Mouse (Mus musculus) neural tube, embryonic 12.5 days (tissue): ENCODE results near the gene Dclre1c. TPM values are rescaled to one million over a fixed set of nuclear protein-coding genes. Genes with fewer than 3 reads are reported as not detected.
"Not testable (repeated sequence)": the region's sequence is repeated elsewhere in the genome, so short reads cannot be mapped to it uniquely, and the experiment has no call there.

Experiments
- ATAC-seq: fragments of 200-750 bp; cut with Nextera tagmentation; 2 replicates; pipeline ENCODE4 v1.8.0; 2017; ENCODE audit warnings: low read depth, mild to moderate bottlenecking, moderate TSS enrichment, moderate library complexity; ENCODE audit not compliant: low FRiP score
- H3K27ac ChIP-seq: fragments of 300-500 bp; sonication (generic); 2 replicates; pipeline ENCODE4 v1.5.1; 2016
- H3K27me3 ChIP-seq: fragments of 300-500 bp; sonication (generic); replicated peaks from 2 replicates; pipeline ENCODE4 v1.6.1; 2016; ENCODE audit warnings: mild to moderate bottlenecking
- H3K36me3 ChIP-seq: fragments of 300-500 bp; sonication (generic); 2 replicates; pipeline ENCODE4 v1.6.1; 2016; ENCODE audit warnings: mild to moderate bottlenecking
- H3K4me1 ChIP-seq: fragments of 300-500 bp; sonication (generic); 2 replicates; pipeline ENCODE4 v1.6.1; 2016
- H3K4me2 ChIP-seq: fragments of 300-500 bp; sonication (generic); replicated peaks from 2 replicates; pipeline ENCODE4 v1.6.1; 2016; ENCODE audit warnings: mild to moderate bottlenecking
- H3K4me3 ChIP-seq: fragments of 300-500 bp; sonication (generic); 2 replicates; pipeline ENCODE4 v1.5.1; 2016
- H3K9ac ChIP-seq: fragments of 300-500 bp; sonication (generic); 2 replicates; pipeline ENCODE4 v1.6.1; 2016; ENCODE audit warnings: mild to moderate bottlenecking
- H3K9me3 ChIP-seq: fragments of 300-500 bp; sonication (generic); 2 replicates; pipeline ENCODE4 v1.6.1; 2016; ENCODE audit warnings: mild to moderate bottlenecking
- WGBS: fragments of 180-500 bp; shearing (Covaris S2); methylation state at CpG from one replicate; pipeline ENCODE4 v1.1.7; 2016; 5-methylcytosine and 5-hydroxymethylcytosine counted together
- polyA plus RNA-seq: library from polyadenylated mRNA; unstranded; fragments of >200 nt; fragmentation: Nextera tagmentation; extraction: Ambion mirVana; gene quantifications from 2 replicates; pipeline ENCODE4 v1.2.1, GENCODE M21; 2016

Gene Dclre1c
- 8.1 and 8.5 TPM in 2 replicates for polyA plus RNA-seq

DNA sequence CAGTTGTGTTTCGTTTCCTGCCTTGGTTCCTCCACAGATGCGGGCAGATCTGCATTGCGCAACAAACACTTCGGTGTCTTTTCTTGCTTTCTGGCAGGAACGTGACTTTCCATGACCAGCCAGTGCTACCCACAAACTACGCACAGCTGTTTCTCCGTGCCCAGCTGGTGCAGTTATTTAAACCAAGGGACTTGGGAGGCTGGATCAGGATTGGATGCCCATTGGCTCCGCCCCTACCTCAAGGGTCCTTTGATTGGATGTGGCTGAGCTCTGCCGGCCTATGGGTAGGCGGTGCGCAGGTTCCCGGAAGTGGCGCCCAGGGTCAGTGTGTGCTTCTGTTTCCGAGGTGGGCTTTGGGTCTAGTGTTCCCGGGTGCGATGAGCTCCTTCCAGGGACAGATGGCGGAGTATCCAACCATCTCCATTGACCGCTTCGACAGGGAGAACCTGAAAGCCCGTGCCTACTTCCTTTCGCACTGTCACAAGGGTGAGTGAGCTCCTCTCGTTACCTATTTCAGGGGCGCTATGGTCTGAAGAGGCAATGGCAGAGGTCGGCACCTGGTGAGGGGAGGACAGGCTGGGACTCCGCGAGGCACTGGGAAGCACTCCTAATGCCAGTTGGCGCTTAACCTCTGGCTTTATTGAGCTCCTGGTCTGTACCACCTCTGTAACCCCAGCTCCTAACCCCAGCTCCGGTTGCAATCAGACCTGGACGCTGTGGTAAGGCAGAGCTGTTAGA is at the start of gene Dclre1c:
TSS of gene Dclre1c (plus strand) at position 291 of the 738 bp plus-strand sequence.
- Histone ChIP-seq H3K27ac (no peak within 1 kb of the TSS), H3K4me3 (peak within 1 kb of the TSS; percentile 69), H3K36me3 (peaks cover 3% of the 10 kb centered on the region; the same call in 1 of the 2 replicates), H3K4me2 (peak within 1 kb of the TSS; percentile 80), H3K4me1 (peaks cover 7% of the 10 kb centered on the region; the same call in 1 of the 2 replicates), H3K9ac (peak within 1 kb of the TSS; percentile 62), H3K9me3 (no peaks in the 10 kb centered on the region), H3K27me3 (no peaks in the 10 kb centered on the region)
- peak; percentile 97 for ATAC-seq
- 2% methylated on average over 29 of the region's 29 CpGs for WGBS

DNA sequence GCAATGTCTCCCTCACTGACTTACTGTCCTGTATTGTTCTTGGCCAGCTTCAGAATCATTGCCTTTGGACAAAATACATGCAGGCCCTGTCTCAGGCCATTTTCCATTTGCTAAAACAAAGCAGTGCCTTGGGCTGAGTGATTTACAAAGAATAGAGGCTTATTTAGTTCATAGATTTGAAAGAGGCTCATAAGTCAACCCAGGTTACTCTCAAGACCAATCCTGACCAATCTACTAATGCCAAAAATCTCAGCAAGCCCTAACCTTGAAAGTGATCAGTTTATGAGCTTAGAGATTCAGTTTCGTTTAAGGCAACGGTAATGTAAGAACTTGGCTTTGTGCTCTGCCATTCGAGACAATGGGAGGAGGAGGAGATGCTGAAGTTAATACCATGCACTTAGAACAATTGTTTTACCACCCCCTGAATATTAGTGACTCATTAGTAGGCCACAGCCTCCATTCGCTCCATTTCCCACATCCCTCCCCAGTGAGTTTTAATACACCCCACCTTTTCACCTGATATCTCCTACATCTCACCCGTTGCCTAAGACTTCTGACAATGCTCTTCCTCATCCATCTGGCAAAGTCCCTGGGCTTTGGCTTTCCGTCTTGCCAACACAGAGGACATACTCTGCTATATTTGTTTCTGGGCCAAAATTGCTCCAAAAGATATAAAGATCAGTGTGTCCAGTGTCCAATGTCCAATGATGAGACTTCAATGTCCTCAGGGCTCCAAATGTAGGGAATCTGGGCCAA is 36.6 kb upstream of the Dclre1c start:
- Histone ChIP-seq H3K36me3 (no peaks in the 10 kb centered on the region), H3K9ac (no peak overlapping the region)
- no peak for ATAC-seq

DNA sequence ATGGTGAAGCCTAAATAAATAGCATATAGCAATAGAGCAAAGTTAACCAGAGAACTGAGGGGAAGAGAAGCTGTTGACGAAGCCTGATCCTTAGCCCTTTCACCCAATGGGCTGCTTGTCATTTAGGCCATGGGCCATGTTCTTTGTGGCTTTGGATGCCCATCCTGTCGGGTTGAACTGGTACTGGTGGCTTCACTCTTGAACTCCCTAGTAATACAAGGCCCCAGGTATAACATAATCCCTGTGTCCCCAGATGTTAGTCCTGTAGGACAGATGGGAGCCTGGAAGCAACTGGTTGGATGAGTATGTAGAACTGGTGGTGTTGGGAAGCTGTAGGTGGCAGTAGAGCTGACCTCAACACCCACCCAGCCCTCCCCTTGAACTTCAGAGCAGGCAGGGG is 32.0 kb upstream of the Dclre1c start:
- 74% methylated on average over 2 of the region's 2 CpGs for WGBS

More for the DNA sequence above, 36.6 kb upstream of the Dclre1c start:
- H3K27me3 ChIP-seq: no peaks in the 10 kb centered on the region
- 89% methylated on average over 6 of the region's 6 CpGs for WGBS
- no peak overlapping the region for H3K4me2 ChIP-seq
- H3K9me3 ChIP-seq: no peaks in the 10 kb centered on the region
- H3K4me1 ChIP-seq: no peaks in the 10 kb centered on the region
- no peak overlapping the region for H3K4me3 ChIP-seq
- H3K27ac ChIP-seq: no peak overlapping the region

GRCm38 (mm10) chr2:3397110-3397509 is 26.8 kb upstream of the Dclre1c start, which contains the start of gene Olah:
TSS of gene Olah (minus strand) at chr2:3397210.
- not testable (repeated sequence) for H3K4me1 ChIP-seq, H3K4me2 ChIP-seq, H3K4me3 ChIP-seq, H3K27ac ChIP-seq, H3K27me3 ChIP-seq, H3K36me3 ChIP-seq, ATAC-seq, H3K9me3 ChIP-seq, H3K9ac ChIP-seq
- 71% methylated on average over 10 of the region's 10 CpGs for WGBS

More for the DNA sequence above, 32.0 kb upstream of the Dclre1c start:
- Histone ChIP-seq H3K4me3 (no peak overlapping the region), H3K27me3 (no peaks in the 10 kb centered on the region), H3K27ac (no peak overlapping the region), H3K4me1 (no peaks in the 10 kb centered on the region), H3K4me2 (no peak overlapping the region), H3K9ac (no peak overlapping the region), H3K9me3 (no peaks in the 10 kb centered on the region), H3K36me3 (no peaks in the 10 kb centered on the region)
- ATAC-seq: no peak

DNA sequence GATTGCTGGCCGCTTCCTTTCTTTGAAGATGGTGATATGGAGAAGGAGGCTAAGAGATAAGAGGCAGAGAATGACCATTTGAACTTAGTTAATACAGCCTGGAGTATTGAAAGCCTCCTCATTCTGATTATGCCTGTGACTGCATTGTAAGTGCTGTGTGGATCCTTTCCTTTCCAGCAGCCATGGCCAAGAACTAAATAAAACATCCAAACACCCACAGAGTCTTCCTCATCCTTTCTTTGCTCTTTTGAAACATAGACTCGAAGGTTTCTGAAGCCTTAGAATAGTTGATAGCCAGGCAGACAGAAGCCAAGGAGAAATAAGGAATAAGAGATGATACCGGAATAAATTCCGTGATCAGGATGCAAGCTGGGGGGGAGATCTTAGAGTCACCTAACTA is 17.9 kb upstream of the Dclre1c start:
- no peak for ATAC-seq
- Histone ChIP-seq H3K27me3 (no peaks in the 10 kb centered on the region), H3K9ac (no peak overlapping the region), H3K4me2 (no peak overlapping the region), H3K4me3 (no peak overlapping the region), H3K9me3 (no peaks in the 10 kb centered on the region), H3K27ac (no peak overlapping the region), H3K4me1 (no peaks in the 10 kb centered on the region), H3K36me3 (no peaks in the 10 kb centered on the region)
- WGBS: 88% methylated on average over 4 of the region's 4 CpGs

GRCm38 (mm10) chr2:3407756-3408155 is 16.2 kb upstream of the Dclre1c start:
- Histone ChIP-seq H3K9ac (no peak overlapping the region), H3K4me3 (no peak overlapping the region), H3K4me2 (no peak overlapping the region), H3K9me3 (no peaks in the 10 kb centered on the region), H3K27ac (no peak overlapping the region), H3K27me3 (no peaks in the 10 kb centered on the region), H3K36me3 (no peaks in the 10 kb centered on the region), H3K4me1 (no peaks in the 10 kb centered on the region)
- WGBS: 84% methylated on average over 7 of the region's 7 CpGs
- no peak for ATAC-seq

GRCm38 (mm10) chr2:3414241-3414640 is 9.7 kb upstream of the Dclre1c start:
- 36% methylated on average over 4 of the region's 4 CpGs for WGBS
- Histone ChIP-seq H3K27me3 (peaks cover 7% of the 10 kb centered on the region; the same call in 1 of the 2 replicates), H3K4me3 (no peak overlapping the region), H3K36me3 (no peaks in the 10 kb centered on the region), H3K4me2 (no peak overlapping the region), H3K27ac (no peak overlapping the region), H3K9ac (no peak overlapping the region), H3K9me3 (no peaks in the 10 kb centered on the region), H3K4me1 (no peaks in the 10 kb centered on the region)
- no peak for ATAC-seq

DNA sequence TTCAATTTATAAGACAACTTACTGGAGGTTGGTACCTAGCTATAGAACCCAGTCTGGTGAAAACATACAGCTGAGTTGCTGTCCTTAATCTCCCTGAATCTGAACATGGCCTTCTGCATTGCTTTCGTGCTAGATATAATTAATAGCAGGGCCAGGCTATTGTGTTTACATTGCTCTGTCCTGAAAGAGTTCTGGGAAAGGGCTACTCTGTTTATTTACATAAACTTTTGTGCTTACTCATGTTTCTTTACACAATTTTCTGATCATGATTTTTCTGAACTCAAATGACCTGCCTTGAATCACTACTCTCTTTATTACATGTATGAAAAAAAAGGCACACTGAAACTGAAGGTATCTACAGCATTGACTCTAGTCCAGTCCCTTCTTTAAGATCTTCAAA is 8.3 kb upstream of the Dclre1c start:
- Histone ChIP-seq H3K36me3 (no peaks in the 10 kb centered on the region), H3K4me3 (no peak overlapping the region), H3K9me3 (no peaks in the 10 kb centered on the region), H3K27me3 (peaks cover 7% of the 10 kb centered on the region; the same call in 1 of the 2 replicates), H3K27ac (no peak overlapping the region), H3K9ac (no peak overlapping the region), H3K4me2 (no peak overlapping the region), H3K4me1 (no peaks in the 10 kb centered on the region; the same call in 1 of the 2 replicates)
- ATAC-seq: no peak
- WGBS: 59% methylated on average over 1 of the region's 1 CpGs

- ATAC-seq: peak; percentile 92
- H3K9ac ChIP-seq: peak overlapping the region; percentile 30; the same call in 1 of the 2 replicates
- WGBS: 1% methylated on average over 38 of the region's 38 CpGs
- no peak overlapping the region for H3K27ac ChIP-seq
- H3K27me3 ChIP-seq: peaks cover 7% of the 10 kb centered on the region; the same call in 1 of the 2 replicates
- H3K4me3 ChIP-seq: peak overlapping the region; percentile 48
- H3K9me3 ChIP-seq: no peaks in the 10 kb centered on the region
- H3K4me2 ChIP-seq: peak overlapping the region; percentile 65
- H3K4me1 ChIP-seq: no peaks in the 10 kb centered on the region; the same call in 1 of the 2 replicates
- no peaks in the 10 kb centered on the region for H3K36me3 ChIP-seq
These were observed 5.0 kb upstream of the Dclre1c start for GRCm38 (mm10) chr2:3418883-3419431.

GRCm38 (mm10) chr2:3420157-3420556 is 3.8 kb upstream of the Dclre1c start:
- Histone ChIP-seq H3K9ac (no peak overlapping the region), H3K4me1 (peaks cover 7% of the 10 kb centered on the region; the same call in 1 of the 2 replicates), H3K27ac (no peak overlapping the region), H3K4me3 (no peak overlapping the region), H3K9me3 (no peaks in the 10 kb centered on the region), H3K27me3 (peaks cover 7% of the 10 kb centered on the region; the same call in 1 of the 2 replicates), H3K36me3 (no peaks in the 10 kb centered on the region), H3K4me2 (no peak overlapping the region)
- ATAC-seq: no peak
- WGBS: 33% methylated on average over 4 of the region's 4 CpGs

DNA sequence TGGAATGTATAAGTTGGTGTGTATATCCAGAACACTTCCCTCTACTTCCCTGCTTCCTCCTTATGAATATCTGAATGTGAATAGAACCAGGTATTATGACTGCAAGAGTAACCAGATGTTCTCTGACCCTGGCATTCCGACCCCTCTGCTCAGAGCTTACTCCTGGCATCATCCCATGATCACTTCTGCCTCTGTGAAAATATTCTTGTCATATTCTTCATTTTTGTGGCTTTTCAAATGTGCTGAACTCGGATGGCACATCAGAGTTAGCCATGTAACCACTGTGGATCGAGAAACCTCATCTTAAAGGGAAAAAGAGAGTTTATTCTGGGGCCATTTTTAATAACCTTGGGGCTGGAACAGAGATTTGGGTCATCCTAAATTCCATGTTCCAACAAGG is 1.4 kb upstream of the Dclre1c start, which contains the start of gene Meig1:
TSS of gene Meig1 (minus strand) at position 101 of the 400 bp plus-strand sequence.
- ATAC-seq: no peak
- Histone ChIP-seq H3K4me1 (peaks cover 7% of the 10 kb centered on the region; the same call in 1 of the 2 replicates), H3K4me3 (no peak within 1 kb of the TSS), H3K4me2 (peak within 1 kb of the TSS; percentile 80; the same call in 1 of the 2 replicates), H3K27me3 (peaks cover 3% of the 10 kb centered on the region; the same call in 1 of the 2 replicates), H3K9me3 (no peaks in the 10 kb centered on the region), H3K36me3 (no peaks in the 10 kb centered on the region), H3K9ac (no peak within 1 kb of the TSS), H3K27ac (no peak within 1 kb of the TSS)
- WGBS: 72% methylated on average over 3 of the region's 3 CpGs

- Histone ChIP-seq H3K27me3 (no peaks in the 10 kb centered on the region), H3K27ac (no peak overlapping the region), H3K9me3 (no peaks in the 10 kb centered on the region), H3K4me1 (peaks cover 7% of the 10 kb centered on the region; the same call in 1 of the 2 replicates), H3K9ac (peak overlapping the region; percentile 62), H3K4me2 (peak overlapping the region; percentile 80), H3K4me3 (peak overlapping the region; percentile 69), H3K36me3 (peaks cover 3% of the 10 kb centered on the region; the same call in 1 of the 2 replicates)
- no peak; the same call in 1 of the 2 replicates for ATAC-seq
- WGBS: 14% methylated on average over 10 of the region's 10 CpGs
These were observed 614 bp downstream of the Dclre1c start for GRCm38 (mm10) chr2:3424579-3424910.
